Mouse (Mus musculus) lung, adult 2 months (tissue): Measurements from ENCODE around the gene Smo. TPM values are rescaled to one million over a fixed set of nuclear protein-coding genes. Genes with fewer than 3 reads are reported as not detected.

ENCODE experiments used
- DNase-seq: peaks from one replicate; pipeline ENCODE4 v3.0.0; 2022
- H3K4me1 ChIP-seq: fragments of 200-500 bp; 2 replicates; pipeline ENCODE4 v1.6.1; 2011; ENCODE audit warnings: low read length; ENCODE audit not compliant: control insufficient read depth, insufficient read depth
- H3K4me3 ChIP-seq: fragments of 200-500 bp; replicated peaks from 2 replicates; pipeline ENCODE3; 2011; ENCODE audit warnings: low read depth, mild to moderate bottlenecking, control low read depth, low read length; ENCODE audit errors: extremely low read depth
- CTCF ChIP-seq: fragments of 200-500 bp; IDR thresholded peaks from 2 replicates; pipeline ENCODE4 v1.5.1; 2011; ENCODE audit warnings: mild to moderate bottlenecking, low read length, control low read depth; ENCODE audit not compliant: insufficient read depth
- POLR2A ChIP-seq: fragments of 200-500 bp; IDR thresholded peaks from 2 replicates; pipeline ENCODE4 v1.6.1; 2011; ENCODE audit warnings: low read depth, mild to moderate bottlenecking, control low read depth, low read length, borderline replicate concordance; ENCODE audit errors: extremely low read depth
- WGBS: fragments of 180-500 bp; shearing (Covaris S2); methylation state at CpG from one replicate; pipeline ENCODE4 v1.1.7; 2018; 5-methylcytosine and 5-hydroxymethylcytosine counted together
- polyA plus RNA-seq: library from polyadenylated mRNA; depleted of rRNA; stranded (reverse); fragments of >200 nt; gene quantifications from 2 replicates; pipeline ENCODE4 v1.2.3, GENCODE M21; 2012

Smo gene
- polyA plus RNA-seq, 1 experiment = 41.2 TPM

DNA sequence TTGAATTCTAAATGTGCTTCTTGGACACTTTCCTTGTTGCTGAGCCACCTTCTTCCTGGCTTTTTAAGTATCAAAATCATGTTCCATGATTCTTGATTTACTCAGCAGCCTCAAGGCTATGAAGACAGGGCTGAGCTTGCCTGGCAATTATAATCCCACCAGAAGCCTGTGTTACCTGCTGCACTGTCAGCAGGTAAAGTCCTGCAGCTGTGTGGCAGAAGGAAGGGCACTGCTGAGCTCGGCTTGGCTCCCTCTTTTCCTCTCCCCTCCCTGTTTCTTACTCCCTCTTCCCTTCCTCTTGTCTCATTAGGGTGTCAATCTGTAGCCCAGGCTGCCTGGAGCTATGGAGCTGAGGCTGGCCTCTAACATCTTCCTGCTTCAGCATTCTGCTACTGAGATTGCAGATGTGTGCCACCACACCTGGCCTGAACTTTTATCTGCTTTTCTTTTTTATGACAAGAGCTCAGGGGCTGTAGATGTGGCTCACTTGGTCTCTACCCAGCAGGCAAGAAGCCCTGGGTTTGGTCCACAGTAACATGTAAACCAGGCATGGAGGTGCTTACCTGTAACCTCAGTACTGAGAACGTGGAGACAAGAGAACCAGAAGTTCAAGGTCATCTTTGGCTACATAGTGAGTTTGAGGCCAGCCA lies 35.5 kb downstream of the Smo start:
- DNase-seq = no peak
- TF ChIP-seq CTCF (no peak), POLR2A (no peak)
- Histone ChIP-seq H3K4me1 (peaks cover 5% of the 10 kb centered on the region; the same call in 1 of the 2 replicates), H3K4me3 (no peak overlapping the region)
- WGBS = 61% methylated on average over 2 of the region's 2 CpGs

- Histone ChIP-seq H3K4me3 (no peak overlapping the region), H3K4me1 (peaks cover 5% of the 10 kb centered on the region; the same call in 1 of the 2 replicates)
- 91% methylated on average over 3 of the region's 3 CpGs for WGBS
- DNase-seq = no peak
- no peak for TF ChIP-seq CTCF
- no peak for TF ChIP-seq POLR2A
These were observed 36.9 kb downstream of the Smo start for GRCm38 (mm10) chr6:29772236-29772635.

DNA sequence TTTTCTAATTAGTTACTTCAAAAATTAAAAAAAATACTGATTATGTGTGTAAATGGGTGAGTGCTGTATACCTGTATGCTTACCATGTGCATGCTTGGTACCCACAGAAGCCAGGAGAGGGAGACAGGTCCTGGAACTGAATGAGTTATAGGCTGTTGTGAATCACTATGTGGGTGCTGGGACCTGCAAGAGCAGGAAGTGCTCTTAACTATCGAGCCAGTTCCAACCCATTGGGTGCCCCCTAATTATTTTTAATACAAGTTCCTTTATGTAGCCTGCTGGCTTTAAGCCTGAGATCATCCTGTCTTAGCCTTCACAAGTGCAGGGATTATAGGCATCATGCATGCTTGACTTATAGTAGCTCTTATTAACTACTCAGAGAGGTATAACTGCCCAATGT lies 38.9 kb downstream of the Smo start:
- 68% methylated on average over 1 of the region's 1 CpGs for WGBS
- H3K4me3 ChIP-seq = no peak overlapping the region
- DNase-seq = no peak
- H3K4me1 ChIP-seq = peaks cover 5% of the 10 kb centered on the region; the same call in 1 of the 2 replicates
- no peak for TF ChIP-seq POLR2A
- TF ChIP-seq CTCF = no peak

DNA sequence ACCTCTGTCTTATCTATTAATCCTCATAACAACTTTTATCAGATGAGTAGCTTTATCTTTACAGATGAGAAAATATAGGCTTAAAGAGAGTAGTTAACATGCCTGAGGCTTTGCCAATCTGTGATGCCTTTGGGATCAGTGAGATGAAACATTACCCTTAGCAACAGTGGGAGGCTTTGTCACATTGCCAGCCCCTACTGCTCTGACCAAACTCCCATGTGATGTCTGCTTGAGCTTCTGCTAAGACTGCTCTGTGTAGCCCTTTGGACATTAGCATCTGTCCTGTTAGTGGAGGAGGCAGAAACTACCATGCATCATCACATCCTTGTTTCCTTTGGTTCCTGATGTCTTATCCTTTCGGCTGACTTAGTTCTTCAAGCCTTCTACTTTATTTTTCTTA lies 40.3 kb downstream of the Smo start:
- no peak overlapping the region for H3K4me3 ChIP-seq
- WGBS = 83% methylated on average over 1 of the region's 1 CpGs
- TF ChIP-seq CTCF (no peak), POLR2A (no peak)
- H3K4me1 ChIP-seq = no peaks in the 10 kb centered on the region; the same call in 1 of the 2 replicates
- DNase-seq = no peak

- no peak for TF ChIP-seq POLR2A
- TF ChIP-seq CTCF = no peak
- 70% methylated on average over 4 of the region's 4 CpGs for WGBS
- Histone ChIP-seq H3K4me1 (no peaks in the 10 kb centered on the region; the same call in 1 of the 2 replicates), H3K4me3 (no peak overlapping the region)
- DNase-seq = no peak
These were observed 41.4 kb downstream of the Smo start for GRCm38 (mm10) chr6:29776542-29777237.

DNA sequence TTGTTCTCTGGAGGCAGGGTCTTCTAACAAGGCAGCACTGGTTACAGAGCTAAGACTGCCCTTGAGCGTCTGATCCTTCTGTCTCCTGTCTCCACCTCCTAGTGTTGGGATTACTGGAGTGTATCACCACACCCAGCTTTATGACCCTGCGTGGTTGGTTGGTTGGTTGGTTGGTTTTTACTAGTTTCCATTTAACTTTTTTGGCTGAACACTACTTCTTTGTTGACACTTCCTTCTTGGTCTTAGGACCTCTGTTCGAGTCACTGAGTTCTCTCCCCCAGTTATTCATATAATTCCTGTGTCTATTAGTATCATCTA lies 41.9 kb downstream of the Smo start:
- DNase-seq = no peak
- WGBS = 81% methylated on average over 3 of the region's 3 CpGs
- H3K4me3 ChIP-seq = no peak overlapping the region
- TF ChIP-seq POLR2A (no peak), CTCF (no peak)
- H3K4me1 ChIP-seq = no peaks in the 10 kb centered on the region; the same call in 1 of the 2 replicates

GRCm38 (mm10) chr6:29780082-29780481 lies 44.8 kb downstream of the Smo start:
- DNase-seq = no peak
- Histone ChIP-seq H3K4me1 (no peaks in the 10 kb centered on the region; the same call in 1 of the 2 replicates), H3K4me3 (no peak overlapping the region)
- TF ChIP-seq CTCF (no peak), POLR2A (no peak)

GRCm38 (mm10) chr6:29780571-29780970 lies 45.3 kb downstream of the Smo start:
- H3K4me1 ChIP-seq = no peaks in the 10 kb centered on the region; the same call in 1 of the 2 replicates
- TF ChIP-seq CTCF (no peak), POLR2A (no peak)
- H3K4me3 ChIP-seq = no peak overlapping the region
- DNase-seq = no peak
- WGBS = 96% methylated on average over 2 of the region's 2 CpGs

DNA sequence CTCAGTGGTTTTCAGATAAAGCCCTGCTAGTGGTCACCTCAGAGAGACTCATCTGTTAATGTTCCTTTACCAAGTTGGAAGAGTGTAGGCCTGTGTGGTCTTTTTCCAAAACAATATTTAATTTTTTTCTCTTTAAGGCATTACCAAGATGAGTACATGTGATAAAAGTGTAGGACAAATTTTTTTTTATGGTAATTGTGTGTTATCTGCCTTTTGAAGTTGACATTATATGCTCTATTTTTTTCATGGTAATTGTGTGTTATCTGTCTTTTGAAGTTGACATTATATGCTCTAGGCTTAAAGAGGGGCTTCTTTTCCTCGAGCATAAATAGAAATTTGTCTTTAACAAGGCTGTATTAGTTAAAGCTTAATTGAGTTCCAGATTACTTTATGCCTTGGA lies 46.9 kb downstream of the Smo start:
- DNase-seq = no peak
- no peak overlapping the region for H3K4me3 ChIP-seq
- no peaks in the 10 kb centered on the region for H3K4me1 ChIP-seq
- TF ChIP-seq POLR2A (no peak), CTCF (no peak)
- 62% methylated on average over 1 of the region's 1 CpGs for WGBS

GRCm38 (mm10) chr6:29783960-29784359 lies 48.7 kb downstream of the Smo start:
- TF ChIP-seq CTCF = no peak
- TF ChIP-seq POLR2A = no peak
- 85% methylated on average over 6 of the region's 6 CpGs for WGBS
- no peak for DNase-seq
- Histone ChIP-seq H3K4me1 (no peaks in the 10 kb centered on the region), H3K4me3 (no peak overlapping the region)
